Mouse (Mus musculus): Measurements from ENCODE around the gene Dock9. TPM values are rescaled to one million over a fixed set of nuclear protein-coding genes. Genes with fewer than 3 reads are reported as not detected.
A peak's percentile ranks its signal among the peaks of the same experiment; 100 is the strongest.

The Dock9 gene
- polyA plus RNA-seq, 1 experiment from 2014 or later, result 5.5 TPM

- Histone ChIP-seq H3K9ac (no peak overlapping the region), H3K4me3 (no peak overlapping the region), H3K27me3 (no peaks in the 10 kb centered on the region), H3K4me2 (peak overlapping the region; percentile 27), H3K36me3 (no peaks in the 10 kb centered on the region), H3K4me1 (peaks cover 39% of the 10 kb centered on the region), H3K9me3 (0 out of 2 replicates have a peak, but pooled peaks cover 9% of the 10 kb centered on the region), H3K27ac (peak overlapping the region; percentile 84)
- ATAC-seq (ENCODE audit: insufficient number of reproducible peaks, insufficient read depth, low FRiP score, low TSS enrichment, low read depth), result no peak
- WGBS, result 49% methylated on average over 3 of the region's 3 CpGs
These were observed 122.5 kb downstream of the Dock9 start for GRCm38 (mm10) chr14:121675146-121675545.

GRCm38 (mm10) chr14:121670016-121670415 lies 127.6 kb downstream of the Dock9 start:
- H3K27ac ChIP-seq, result no peak overlapping the region
- no peak for ATAC-seq (ENCODE audit: insufficient number of reproducible peaks, insufficient read depth, low FRiP score, low TSS enrichment, low read depth)
- H3K4me3 ChIP-seq, result no peak overlapping the region
- H3K4me1 ChIP-seq, result peaks cover 4% of the 10 kb centered on the region
- 92% methylated on average over 5 of the region's 5 CpGs for WGBS
- no peaks in the 10 kb centered on the region for H3K36me3 ChIP-seq
- H3K27me3 ChIP-seq, result no peaks in the 10 kb centered on the region
- H3K9me3 ChIP-seq, result 0 out of 2 replicates have a peak, but pooled peaks cover 9% of the 10 kb centered on the region
- no peak overlapping the region for H3K9ac ChIP-seq
- H3K4me2 ChIP-seq, result no peak overlapping the region

GRCm38 (mm10) chr14:121666641-121667274 lies 130.9 kb downstream of the Dock9 start:
- no peak for ATAC-seq (ENCODE audit: insufficient number of reproducible peaks, insufficient read depth, low FRiP score, low TSS enrichment, low read depth)
- 74% methylated on average over 3 of the region's 3 CpGs for WGBS
- H3K9me3 ChIP-seq, result no peaks in the 10 kb centered on the region
- H3K4me2 ChIP-seq, result no peak overlapping the region
- no peaks in the 10 kb centered on the region for H3K27me3 ChIP-seq
- no peak overlapping the region for H3K27ac ChIP-seq
- H3K4me1 ChIP-seq, result peaks cover 1% of the 10 kb centered on the region; the same call in 1 of the 2 replicates
- H3K36me3 ChIP-seq, result 0 out of 2 replicates have a peak, but pooled peaks cover 5% of the 10 kb centered on the region
- no peak overlapping the region for H3K4me3 ChIP-seq
- no peak overlapping the region for H3K9ac ChIP-seq

GRCm38 (mm10) chr14:121665693-121666273 lies 131.9 kb downstream of the Dock9 start:
- Histone ChIP-seq H3K4me3 (no peak overlapping the region), H3K9ac (no peak overlapping the region), H3K4me2 (no peak overlapping the region), H3K27me3 (no peaks in the 10 kb centered on the region), H3K36me3 (0 out of 2 replicates have a peak, but pooled peaks cover 5% of the 10 kb centered on the region), H3K4me1 (peaks cover 3% of the 10 kb centered on the region; the same call in 1 of the 2 replicates), H3K9me3 (no peaks in the 10 kb centered on the region), H3K27ac (no peak overlapping the region)
- ATAC-seq (ENCODE audit: insufficient number of reproducible peaks, insufficient read depth, low FRiP score, low TSS enrichment, low read depth), result no peak
- 92% methylated on average over 9 of the region's 9 CpGs for WGBS

- 90% methylated on average over 1 of the region's 1 CpGs for WGBS
- no peak overlapping the region for H3K4me2 ChIP-seq
These were observed 133.7 kb downstream of the Dock9 start for GRCm38 (mm10) chr14:121663913-121664312.

GRCm38 (mm10) chr14:121660918-121661317 lies 136.7 kb downstream of the Dock9 start:
- Histone ChIP-seq H3K27me3 (no peaks in the 10 kb centered on the region), H3K4me3 (no peak overlapping the region), H3K9ac (no peak overlapping the region), H3K4me2 (no peak overlapping the region), H3K36me3 (peaks cover 5% of the 10 kb centered on the region; the same call in 1 of the 2 replicates), H3K27ac (no peak overlapping the region), H3K9me3 (no peaks in the 10 kb centered on the region), H3K4me1 (peaks cover 11% of the 10 kb centered on the region; the same call in 1 of the 2 replicates)
- 53% methylated on average over 8 of the region's 8 CpGs for WGBS
- ATAC-seq (ENCODE audit: insufficient number of reproducible peaks, insufficient read depth, low FRiP score, low TSS enrichment, low read depth), result no peak

More at GRCm38 (mm10) chr14:121663913-121664312, 133.7 kb downstream of the Dock9 start:
- Histone ChIP-seq H3K9ac (no peak overlapping the region), H3K36me3 (0 out of 2 replicates have a peak, but pooled peaks cover 5% of the 10 kb centered on the region), H3K9me3 (no peaks in the 10 kb centered on the region), H3K4me1 (peaks cover 8% of the 10 kb centered on the region; the same call in 1 of the 2 replicates), H3K27ac (no peak overlapping the region), H3K4me3 (no peak overlapping the region), H3K27me3 (no peaks in the 10 kb centered on the region)
- ATAC-seq (ENCODE audit: insufficient number of reproducible peaks, insufficient read depth, low FRiP score, low TSS enrichment, low read depth), result no peak

GRCm38 (mm10) chr14:121660167-121660894 lies 137.3 kb downstream of the Dock9 start:
- no peak overlapping the region for H3K27ac ChIP-seq
- peaks cover 5% of the 10 kb centered on the region; the same call in 1 of the 2 replicates for H3K36me3 ChIP-seq
- no peaks in the 10 kb centered on the region for H3K27me3 ChIP-seq
- no peak overlapping the region for H3K4me3 ChIP-seq
- ATAC-seq (ENCODE audit: insufficient number of reproducible peaks, insufficient read depth, low FRiP score, low TSS enrichment, low read depth), result no peak
- WGBS, result 83% methylated on average over 15 of the region's 15 CpGs
- H3K4me2 ChIP-seq, result no peak overlapping the region
- H3K9ac ChIP-seq, result no peak overlapping the region
- H3K9me3 ChIP-seq, result no peaks in the 10 kb centered on the region
- peaks cover 11% of the 10 kb centered on the region for H3K4me1 ChIP-seq

GRCm38 (mm10) chr14:121659061-121659824 lies 138.4 kb downstream of the Dock9 start:
- Histone ChIP-seq H3K36me3 (peaks cover 5% of the 10 kb centered on the region; the same call in 1 of the 2 replicates), H3K9ac (no peak overlapping the region), H3K9me3 (no peaks in the 10 kb centered on the region), H3K27me3 (no peaks in the 10 kb centered on the region), H3K27ac (no peak overlapping the region), H3K4me2 (no peak overlapping the region), H3K4me1 (peaks cover 22% of the 10 kb centered on the region), H3K4me3 (no peak overlapping the region)
- WGBS, result 75% methylated on average over 12 of the region's 12 CpGs
- no peak for ATAC-seq (ENCODE audit: insufficient number of reproducible peaks, insufficient read depth, low FRiP score, low TSS enrichment, low read depth)

- no peak overlapping the region for H3K9ac ChIP-seq
- H3K4me3 ChIP-seq, result no peak overlapping the region
- H3K4me1 ChIP-seq, result peaks cover 28% of the 10 kb centered on the region
- H3K27ac ChIP-seq, result no peak overlapping the region
- no peaks in the 10 kb centered on the region for H3K9me3 ChIP-seq
- H3K27me3 ChIP-seq, result no peaks in the 10 kb centered on the region
- no peak overlapping the region for H3K4me2 ChIP-seq
- 84% methylated on average over 9 of the region's 9 CpGs for WGBS
- no peak for ATAC-seq (ENCODE audit: insufficient number of reproducible peaks, insufficient read depth, low FRiP score, low TSS enrichment, low read depth)
- H3K36me3 ChIP-seq, result peaks cover 5% of the 10 kb centered on the region; the same call in 1 of the 2 replicates
These were observed 139.1 kb downstream of the Dock9 start for GRCm38 (mm10) chr14:121658537-121658936.

- Histone ChIP-seq H3K27me3 (no peaks in the 10 kb centered on the region), H3K36me3 (no peaks in the 10 kb centered on the region; the same call in 1 of the 2 replicates), H3K4me2 (no peak overlapping the region), H3K9ac (no peak overlapping the region), H3K9me3 (no peaks in the 10 kb centered on the region), H3K4me1 (peaks cover 30% of the 10 kb centered on the region), H3K27ac (no peak overlapping the region), H3K4me3 (no peak overlapping the region)
- no peak for ATAC-seq (ENCODE audit: insufficient number of reproducible peaks, insufficient read depth, low FRiP score, low TSS enrichment, low read depth)
- 82% methylated on average over 7 of the region's 7 CpGs for WGBS
These were observed 140.0 kb downstream of the Dock9 start for GRCm38 (mm10) chr14:121657633-121658032.

- no peak overlapping the region for H3K4me3 ChIP-seq
- no peak for ATAC-seq (ENCODE audit: insufficient number of reproducible peaks, insufficient read depth, low FRiP score, low TSS enrichment, low read depth)
- peaks cover 30% of the 10 kb centered on the region for H3K4me1 ChIP-seq
- 89% methylated on average over 10 of the region's 10 CpGs for WGBS
- H3K36me3 ChIP-seq, result no peaks in the 10 kb centered on the region; the same call in 1 of the 2 replicates
- H3K27me3 ChIP-seq, result no peaks in the 10 kb centered on the region
- H3K4me2 ChIP-seq, result no peak overlapping the region
- no peak overlapping the region for H3K9ac ChIP-seq
- no peaks in the 10 kb centered on the region for H3K9me3 ChIP-seq
- no peak overlapping the region for H3K27ac ChIP-seq
These were observed 140.7 kb downstream of the Dock9 start for GRCm38 (mm10) chr14:121656912-121657311.
